Mouse (Mus musculus): ENCODE measurements around the gene Large1.
"Not testable (repeated sequence)": the region's sequence is repeated elsewhere in the genome, so short reads cannot be mapped to it uniquely, and the experiment has no call there.

Large1 gene

DNA sequence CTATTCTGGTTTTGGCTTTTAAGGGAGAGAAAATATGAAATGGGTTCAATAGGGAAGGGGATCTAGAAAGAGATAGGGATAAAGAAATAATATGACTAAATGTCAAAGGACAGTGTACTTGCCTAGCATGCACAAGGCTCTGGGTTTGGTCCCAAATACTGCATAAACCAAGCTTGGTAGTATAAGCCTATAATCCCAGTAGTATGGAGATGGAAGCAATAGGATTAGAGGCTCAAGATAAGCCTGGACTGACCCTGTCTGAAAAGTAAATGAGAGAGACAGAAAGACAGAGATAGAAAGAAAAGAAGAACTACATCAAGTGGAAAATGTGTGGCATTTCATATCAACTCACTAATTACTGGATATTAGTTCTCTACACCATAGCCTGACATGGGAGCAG, 180.7 kb downstream of the Large1 start:
- no peak for DNase-seq (ENCODE audit: low spot score in 2 of 2)

DNA sequence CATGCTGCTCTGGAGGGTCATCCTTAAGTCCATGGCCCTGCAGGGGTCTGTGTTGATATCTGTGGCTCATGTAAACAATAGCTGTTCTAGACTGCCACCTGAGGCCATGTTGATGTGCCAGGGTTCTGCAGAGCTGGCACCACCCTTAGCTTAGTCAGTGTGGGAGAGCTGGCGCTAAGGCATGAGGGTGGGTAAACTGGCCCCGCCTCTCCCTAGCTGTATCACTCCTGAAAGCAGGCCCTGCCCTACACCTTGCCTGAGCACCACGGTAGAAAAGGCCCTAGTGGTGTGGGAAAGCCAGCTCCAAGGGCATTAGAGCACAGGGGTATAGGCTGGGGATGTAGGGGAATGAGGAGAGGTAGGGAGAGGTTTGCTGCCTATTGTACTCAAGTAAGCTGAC, 191.3 kb downstream of the Large1 start:
- DNase-seq (ENCODE audit: low spot score in 2 of 2) = no peak

DNA sequence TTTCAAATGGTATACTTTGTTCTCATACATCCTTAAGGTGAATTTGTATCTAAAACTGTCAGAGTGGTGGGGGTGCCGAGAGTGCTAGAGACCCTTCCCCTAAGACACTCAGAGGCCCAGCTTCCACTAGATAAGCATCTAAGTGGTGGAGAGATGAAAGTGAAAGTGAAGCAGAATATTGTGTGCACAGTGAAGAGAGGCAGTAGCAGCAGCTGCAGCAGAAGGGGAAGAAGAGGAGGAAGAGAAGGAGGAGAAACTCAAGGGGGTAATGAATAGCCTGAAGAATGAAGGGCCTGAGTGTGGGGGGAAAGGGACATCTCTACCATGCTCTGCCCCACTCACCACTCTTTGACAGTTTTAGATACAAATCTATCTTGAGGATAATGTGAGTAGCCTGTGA, 191.8 kb downstream of the Large1 start:
- no peak for DNase-seq (ENCODE audit: low spot score in 2 of 2)

DNA sequence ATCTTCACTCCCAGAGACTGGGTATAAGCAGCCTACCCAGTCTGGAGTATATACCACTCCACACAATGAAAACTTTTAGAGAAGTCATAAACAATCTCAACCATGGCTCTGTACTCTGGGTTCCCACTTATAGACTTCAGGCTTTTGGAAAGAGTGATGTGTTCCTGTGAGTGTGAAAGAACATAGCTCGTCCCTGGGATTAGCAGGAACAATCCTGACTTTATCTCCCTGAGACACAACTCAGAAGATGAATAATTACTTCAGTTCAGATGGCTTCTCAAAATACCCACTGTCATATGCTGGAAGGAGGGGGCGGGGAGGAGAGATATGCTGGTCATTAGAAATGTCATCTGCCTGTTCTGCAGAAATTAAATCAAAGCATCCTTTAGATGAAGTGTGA, 192.4 kb downstream of the Large1 start:
- no peak for DNase-seq (ENCODE audit: low spot score in 2 of 2)

DNA sequence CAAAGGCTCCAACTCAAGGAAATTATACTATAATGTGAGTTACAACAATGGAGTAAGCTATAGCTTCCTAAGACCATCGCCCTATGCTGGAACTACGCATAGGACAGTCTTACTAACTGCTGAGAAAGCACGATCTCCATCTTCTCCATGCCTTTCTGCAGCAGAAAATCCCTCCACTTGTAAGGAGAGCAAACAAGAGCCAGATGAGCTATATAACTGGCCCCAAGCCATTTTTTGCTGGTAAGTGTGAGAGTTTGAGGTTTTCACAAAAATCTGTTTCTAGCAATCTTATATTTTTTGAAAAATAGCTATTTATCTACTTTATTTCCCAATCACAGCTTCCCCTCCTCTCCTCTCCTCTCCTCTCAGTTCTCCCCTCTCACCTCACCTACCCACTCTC, 206.1 kb downstream of the Large1 start:
- no peak for DNase-seq (ENCODE audit: low spot score in 2 of 2)

DNA sequence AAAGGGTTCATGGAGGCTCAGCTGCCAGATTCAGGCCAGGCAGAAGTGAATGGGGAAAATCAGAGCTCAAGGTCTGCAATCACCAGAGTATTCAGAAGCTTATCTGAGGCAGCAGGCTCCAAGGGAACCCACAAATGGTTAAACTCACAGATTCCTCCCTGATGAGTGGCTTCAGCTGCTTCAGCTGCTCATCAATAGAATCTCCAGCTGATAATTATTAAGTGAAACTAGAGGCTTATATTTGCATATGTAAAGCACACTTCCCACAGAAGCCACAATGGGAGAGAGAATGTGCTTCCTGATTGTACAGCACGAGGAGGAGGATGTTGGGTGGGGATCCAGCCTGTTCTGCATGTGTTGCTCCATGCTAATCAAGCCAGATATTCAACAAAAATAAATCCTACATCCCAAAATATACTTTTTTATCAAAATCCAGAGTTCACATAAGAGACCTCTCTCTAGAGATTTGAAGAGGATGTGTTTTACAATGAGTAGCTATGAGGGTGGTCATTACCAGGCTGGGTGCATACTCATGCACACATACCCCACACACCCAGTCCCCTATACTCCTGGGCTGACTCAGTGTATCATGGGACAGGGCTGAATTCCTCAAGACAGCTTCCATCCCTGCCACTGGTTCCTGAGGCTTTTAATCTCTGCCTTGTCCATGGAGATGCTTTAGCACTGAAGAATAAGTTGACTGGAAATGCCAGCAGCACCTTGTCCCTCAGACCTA, 210.5 kb downstream of the Large1 start:
- no peak for DNase-seq (ENCODE audit: low spot score in 2 of 2)

DNA sequence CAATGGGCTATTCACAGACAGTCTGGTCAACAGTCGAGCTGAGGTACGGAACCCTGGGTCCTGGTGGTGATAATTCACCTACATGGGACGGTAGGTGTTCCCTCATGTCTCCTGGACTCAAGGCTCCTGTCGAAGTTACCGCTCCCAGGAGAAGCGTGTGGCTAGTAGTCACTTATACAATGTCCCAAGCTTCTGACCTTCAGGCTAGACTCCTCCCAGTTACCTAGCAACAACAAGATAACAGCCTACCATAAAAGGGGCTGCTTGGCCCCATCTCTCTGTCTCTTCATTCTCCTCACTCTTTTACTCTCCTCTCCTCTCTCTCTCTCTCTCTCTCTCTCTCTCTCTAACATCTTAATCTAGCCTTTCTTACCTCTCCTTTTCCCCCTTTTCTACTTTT, 217.9 kb downstream of the Large1 start:
- no peak for DNase-seq (ENCODE audit: low spot score in 2 of 2)

DNA sequence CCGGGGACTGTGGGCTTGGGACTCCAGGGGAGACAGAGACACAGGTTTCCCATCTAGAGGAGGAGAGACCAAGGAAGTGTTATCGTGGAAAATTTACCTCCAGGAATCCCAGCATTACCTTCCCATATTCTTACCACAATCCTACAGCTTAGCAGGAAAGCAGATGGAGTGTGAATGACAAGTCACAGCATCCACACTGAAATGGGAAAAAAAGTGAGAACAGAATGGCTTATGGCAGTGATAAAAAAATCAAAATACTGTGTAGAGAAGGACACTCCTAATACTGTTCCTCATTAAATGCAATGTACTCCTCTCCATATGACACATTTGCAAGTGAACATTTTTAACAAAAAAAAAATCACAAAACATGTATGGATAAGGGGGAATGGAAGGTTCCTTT, 221.3 kb downstream of the Large1 start:
- DNase-seq (ENCODE audit: low spot score in 2 of 2) = no peak

DNA sequence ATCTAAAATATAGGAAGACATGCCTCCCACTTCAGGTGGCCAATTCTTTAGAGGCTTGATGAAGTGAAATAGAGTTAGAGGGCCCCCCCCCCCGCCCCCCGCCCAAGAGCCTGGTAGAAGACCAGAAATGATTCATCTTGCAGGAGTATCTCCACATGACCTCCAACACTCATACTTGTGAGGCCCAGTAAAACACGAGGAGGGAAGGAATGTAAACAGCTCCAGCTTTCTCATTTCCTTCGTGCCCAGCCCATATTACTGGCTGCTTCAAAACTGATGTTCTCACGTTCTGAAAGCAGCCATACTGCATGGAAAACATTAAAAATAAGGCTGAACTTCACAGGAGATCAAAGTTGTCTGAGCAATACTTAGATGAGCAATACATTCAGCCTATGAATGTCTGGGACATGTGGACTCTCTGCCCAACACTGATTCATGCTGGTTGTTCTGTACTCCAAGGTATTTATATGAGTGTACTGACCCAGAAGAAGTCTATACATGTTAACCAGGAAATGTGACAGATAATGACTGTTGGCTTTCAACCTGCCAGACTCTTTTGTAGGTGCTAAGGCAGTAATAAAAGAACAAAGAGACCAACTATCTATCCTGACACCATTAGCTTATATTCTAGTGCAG, 229.4 kb downstream of the Large1 start:
- no peak for DNase-seq (ENCODE audit: low spot score in 2 of 2)

DNA sequence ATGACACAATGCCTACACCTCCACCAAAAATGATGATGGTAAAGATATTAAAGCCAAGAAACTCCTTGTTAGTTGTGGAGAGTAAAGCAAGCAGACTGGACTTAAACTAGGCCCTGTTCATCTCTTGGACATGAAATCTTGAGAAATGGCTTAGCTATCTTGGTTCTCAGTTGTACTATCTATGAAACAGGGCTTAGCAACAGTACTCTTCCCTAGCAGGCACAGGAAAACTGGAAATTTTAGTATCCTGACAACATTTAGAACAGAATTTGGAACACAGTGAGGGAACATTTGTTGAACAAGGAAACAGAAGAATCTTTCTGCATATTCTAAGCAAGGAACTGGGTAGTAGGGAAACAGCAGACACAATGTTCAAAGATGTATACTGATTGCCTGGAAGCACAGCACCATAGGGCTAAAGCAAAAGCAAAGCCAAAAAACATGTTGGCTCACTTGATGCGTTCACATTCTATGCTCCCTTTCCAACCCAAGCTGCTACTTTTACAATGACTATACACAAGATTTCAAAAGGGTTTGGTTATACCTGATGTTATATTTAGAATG, 240.9 kb downstream of the Large1 start:
- no peak for DNase-seq (ENCODE audit: low spot score in 2 of 2)

DNA sequence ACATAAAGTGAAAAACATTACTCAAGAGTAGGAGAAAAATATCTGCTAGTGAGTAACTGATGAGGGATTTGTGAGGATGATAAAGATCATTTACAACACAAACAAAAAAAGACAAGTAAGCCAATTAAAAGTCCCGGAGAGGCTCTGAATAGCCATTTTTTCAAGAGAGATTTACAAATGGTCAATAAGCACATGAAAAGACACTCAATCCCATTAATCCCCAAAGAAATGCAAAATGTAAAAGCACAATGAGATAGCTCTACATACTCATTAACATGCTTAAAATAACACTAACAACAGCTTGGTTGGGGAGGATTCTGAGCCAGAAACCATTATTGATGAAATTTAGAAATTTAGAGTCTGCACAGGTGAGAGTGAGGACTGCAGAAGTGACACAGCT, 249.3 kb downstream of the Large1 start:
- DNase-seq (ENCODE audit: low spot score in 2 of 2) = no peak

DNA sequence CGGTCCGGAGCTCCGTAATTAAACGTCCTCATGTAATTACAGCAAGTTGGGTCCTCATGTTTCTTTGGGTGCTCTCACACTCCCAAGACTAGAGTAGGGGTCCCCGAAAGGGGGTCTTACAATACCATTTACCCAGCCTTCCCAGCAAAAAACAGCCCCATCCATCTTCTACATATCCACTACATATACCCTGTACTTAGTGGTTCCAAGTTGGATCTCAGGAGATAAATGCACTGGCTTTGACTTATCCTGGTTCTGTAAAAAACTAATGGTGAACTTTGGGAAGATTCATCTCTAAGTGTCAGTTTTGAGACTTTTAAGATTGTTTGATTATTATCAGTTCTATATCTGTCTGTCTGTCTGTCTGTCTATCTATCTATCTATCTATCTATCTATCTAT, 252.3 kb downstream of the Large1 start:
- no peak for DNase-seq (ENCODE audit: low spot score in 2 of 2)

DNA sequence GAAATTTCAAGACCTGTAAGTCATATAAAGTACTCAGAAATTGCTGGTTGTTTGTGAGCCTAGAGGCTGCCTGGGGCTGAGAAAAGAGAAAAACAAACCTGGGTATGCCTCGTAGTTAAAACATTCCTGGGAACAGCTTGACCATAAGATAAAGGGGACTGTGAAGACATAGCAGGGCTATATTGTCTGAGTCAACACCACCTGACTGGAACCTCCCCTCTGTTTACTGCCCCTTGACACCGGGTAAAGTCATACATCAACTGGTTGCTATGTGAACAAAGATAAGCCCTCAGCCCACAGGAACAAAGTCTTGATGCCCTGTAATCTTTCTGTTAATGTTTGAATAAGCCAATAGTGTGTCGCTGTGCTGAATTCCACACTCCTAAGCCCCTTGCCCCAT, 252.7 kb downstream of the Large1 start:
- not testable (repeated sequence) for DNase-seq (ENCODE audit: low spot score in 2 of 2)

DNA sequence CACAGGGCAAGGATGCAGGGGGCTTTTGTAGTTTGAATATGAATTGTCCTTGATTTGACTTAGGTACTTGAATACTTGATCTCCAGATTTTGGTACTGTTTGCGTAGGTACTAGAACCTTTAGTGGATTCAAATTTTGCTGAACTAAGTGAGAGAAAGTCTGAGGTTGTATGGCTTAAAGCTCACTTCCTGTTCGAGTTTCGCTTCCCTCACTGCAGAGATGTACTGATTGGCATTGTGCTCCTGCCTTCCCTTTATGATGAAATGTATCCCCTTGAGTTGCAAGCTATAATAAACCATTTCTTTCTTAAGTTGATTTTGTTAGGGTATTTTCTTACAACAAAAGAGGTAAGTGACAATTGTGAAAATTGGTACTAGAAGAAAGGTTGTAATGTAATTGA, 253.8 kb downstream of the Large1 start:
- DNase-seq (ENCODE audit: low spot score in 2 of 2) = no peak

DNA sequence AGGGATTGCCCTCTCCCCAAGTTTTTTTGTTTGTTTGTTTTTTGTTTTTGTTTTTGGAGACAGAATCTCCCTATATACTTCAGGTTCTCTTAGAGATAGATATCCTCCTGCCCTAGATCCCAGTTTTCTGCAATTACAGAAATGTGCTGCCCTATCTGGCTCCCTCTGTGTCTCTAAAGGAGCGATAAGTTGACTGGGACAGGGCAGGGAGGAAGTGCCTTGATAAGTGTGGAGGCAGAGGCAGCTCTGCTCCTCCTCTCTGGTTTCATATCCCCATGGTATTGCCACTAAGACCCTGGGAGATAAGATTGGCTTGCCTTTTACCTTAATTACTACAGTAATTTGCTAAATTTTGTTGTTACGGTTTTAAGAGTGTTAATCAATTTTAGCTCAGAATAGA, 256.4 kb downstream of the Large1 start:
- DNase-seq (ENCODE audit: low spot score in 2 of 2) = no peak

DNA sequence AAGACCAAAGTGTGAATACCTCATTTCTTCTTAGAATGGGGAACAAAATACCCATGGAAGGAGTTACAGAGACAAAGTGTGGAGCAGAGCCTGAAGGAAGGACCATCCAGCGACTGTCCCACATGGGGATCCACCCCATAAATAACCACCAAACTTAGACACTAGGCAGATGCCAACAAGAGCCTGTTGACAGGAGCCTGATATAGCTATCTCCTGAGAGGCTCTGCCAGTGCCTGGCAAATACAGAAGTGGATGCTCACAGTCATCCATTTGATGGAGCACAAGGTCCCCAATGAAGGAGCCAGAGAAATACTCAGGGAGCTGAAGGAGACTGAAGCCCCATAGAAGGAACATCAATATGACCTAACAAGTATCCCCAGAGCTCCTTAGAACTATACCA, 275.6 kb downstream of the Large1 start:
- not testable (repeated sequence) for DNase-seq (ENCODE audit: low spot score in 2 of 2)

DNA sequence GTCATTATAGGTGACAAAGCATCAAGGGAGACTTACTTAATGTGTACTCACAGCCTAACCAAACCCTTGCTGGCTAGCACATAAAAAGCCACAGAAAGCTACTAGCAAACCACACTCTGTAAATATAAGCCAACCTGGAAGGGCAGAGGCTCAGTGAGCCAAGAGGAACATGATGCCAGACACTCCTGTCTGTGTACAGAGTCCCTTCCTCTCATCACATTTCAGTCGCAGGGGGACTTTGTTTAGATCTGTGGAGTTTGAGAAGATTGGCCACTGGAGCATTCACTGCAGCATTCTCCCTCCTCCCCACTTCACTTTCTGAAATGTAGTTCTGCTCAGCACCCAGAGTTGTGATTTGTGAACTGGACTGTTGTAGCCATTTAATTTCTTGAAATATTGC, 291.9 kb downstream of the Large1 start:
- no peak for DNase-seq (ENCODE audit: low spot score in 2 of 2)

DNA sequence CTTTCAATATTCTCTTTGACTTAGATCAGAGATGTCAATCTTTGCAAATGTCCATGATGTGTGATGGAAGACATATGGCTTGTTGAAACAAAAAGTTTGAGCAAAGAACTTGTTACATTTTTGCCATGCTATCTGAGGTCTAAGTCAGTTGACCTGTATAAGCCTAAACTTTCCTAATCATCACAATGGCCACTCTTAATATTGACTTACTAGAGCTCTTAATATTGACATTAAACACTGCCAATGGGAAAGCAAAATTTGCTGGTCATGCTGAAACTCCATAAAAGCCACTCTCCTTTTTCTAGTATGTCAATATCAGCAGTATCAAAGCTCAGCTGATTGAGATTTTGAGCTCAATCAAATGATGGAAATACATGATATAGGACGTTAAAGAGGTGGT, 298.6 kb downstream of the Large1 start:
- no peak for DNase-seq (ENCODE audit: low spot score in 2 of 2)

DNA sequence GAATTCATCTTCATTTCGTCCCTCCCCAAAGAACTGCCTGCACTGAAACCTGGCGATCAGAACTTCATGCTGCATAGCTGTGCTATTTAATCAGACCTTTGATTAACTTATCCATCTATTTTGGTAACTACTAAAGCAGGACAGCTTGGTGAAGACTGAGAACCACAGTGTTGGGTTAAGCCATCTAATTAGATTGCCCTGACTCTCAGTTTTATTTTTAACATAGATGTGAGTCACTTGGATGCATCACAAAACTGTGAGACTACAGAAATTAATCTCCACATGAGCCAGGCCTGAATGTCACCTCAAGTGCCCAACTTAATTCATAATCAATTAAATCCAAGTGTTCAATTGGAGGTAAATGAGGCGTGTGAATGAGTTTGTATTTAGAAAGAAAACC, 299.5 kb downstream of the Large1 start:
- no peak for DNase-seq (ENCODE audit: low spot score in 2 of 2)

DNA sequence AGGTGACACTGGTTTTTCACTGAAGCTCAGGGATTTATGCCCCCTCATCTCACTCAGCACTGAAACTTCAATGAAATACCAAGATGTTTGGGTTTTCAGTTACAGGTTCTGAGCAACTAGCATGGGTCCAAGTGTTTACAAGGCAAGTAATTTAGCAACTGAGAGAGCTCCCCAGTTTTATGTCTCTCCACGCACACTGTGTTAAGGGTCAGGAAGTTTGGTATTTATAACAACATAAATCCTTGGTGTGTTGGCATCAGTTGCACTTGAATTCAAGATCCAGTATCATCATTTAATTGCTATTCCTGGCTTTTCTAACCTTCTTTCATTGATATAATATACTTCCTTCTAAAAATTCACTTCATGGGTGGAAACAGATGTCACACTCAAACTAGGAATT, 300.9 kb downstream of the Large1 start:
- DNase-seq (ENCODE audit: low spot score in 2 of 2) = no peak

DNA sequence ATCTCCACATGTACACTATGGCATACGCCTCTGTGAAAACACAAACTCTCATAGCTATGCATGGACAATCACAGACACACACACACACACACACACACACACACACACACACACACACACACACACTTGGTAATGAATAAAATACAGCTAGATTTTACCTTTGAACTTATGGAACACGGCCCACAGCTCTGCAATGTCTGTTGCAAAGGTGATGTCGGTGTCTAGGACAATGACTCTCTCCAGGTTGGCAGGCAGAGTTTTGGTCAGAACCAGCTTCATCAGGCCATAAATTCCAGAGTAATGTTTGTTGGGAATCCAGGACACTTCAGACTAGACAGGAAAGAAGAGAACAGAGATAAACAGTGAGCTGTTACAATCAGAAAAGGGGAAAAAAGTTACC, 305.2 kb downstream of the Large1 start:
- DNase-seq (ENCODE audit: low spot score in 2 of 2) = no peak

DNA sequence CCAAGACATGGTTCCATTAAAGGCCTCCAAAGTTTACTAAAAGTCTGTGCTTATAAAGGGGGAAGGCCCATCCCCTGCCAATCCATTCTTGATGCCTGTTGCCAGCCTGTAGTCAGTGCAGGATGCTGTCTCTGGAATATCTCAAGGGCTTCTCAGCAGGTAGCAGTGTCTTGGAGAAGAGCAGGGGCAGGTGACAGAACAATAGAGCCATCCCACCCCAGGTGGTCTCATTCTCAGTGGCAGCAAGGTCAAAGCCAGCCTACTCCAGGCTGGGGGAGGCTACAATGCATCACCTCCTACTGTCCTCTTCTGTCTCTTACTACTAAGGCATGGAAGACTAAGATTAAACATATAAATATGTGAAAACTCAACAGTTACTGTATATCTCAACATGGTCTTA, 323.6 kb downstream of the Large1 start:
- DNase-seq (ENCODE audit: low spot score in 2 of 2) = no peak

DNA sequence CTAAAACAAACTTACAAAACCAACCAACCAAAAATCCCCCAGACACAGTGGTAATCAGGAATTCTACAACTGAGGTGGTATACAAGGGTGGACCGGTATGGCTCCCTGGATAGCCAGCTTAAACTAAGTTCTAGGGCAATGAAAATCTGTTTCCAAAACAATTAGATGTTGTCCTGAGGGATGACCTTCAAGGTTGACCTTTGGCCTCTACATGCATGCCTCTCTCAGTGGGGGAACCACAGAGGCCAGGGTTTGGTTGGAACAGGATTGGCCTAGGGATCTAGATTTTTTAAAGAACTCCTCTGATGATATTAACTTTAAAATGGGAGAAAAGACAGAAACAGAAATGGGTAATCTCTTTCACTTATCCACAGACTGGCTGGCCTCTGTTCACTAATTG, 335.1 kb downstream of the Large1 start:
- DNase-seq (ENCODE audit: low spot score in 2 of 2) = no peak

DNA sequence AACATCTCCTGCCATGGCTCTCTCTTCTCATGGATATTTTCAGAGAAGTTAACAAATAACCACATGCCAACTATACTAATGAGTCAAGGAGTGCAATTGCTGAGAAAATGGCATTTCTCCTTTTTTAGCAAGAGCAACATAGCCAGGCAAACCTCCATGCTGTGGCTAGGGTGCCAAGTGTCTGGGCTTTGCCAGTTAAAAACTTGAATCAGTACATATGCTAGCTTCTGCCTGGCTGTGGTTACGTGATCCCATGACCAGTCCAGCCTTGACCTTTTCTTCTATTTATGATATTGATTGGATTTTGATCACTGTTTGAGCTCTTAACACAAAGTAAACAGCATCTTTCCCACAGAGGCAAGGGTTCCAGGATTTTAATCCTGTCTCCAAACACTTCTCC, 335.7 kb downstream of the Large1 start:
- DNase-seq (ENCODE audit: low spot score in 2 of 2) = no peak

All from spleen, postnatal 36 days (tissue).